Mouse (Mus musculus) C2C12 (cell line): Measurements from ENCODE around the gene Zmym4.
"Not testable (repeated sequence)": the region's sequence is repeated elsewhere in the genome, so short reads cannot be mapped to it uniquely, and the experiment has no call there.

ENCODE experiments used
- CTCF ChIP-seq: IDR thresholded peaks from one replicate; pipeline ENCODE4 v1.5.1; 2011; ENCODE audit not compliant: control insufficient read depth, insufficient read depth, insufficient read length
- MYOD1 ChIP-seq: IDR thresholded peaks from one replicate; pipeline ENCODE4 v1.6.1; 2011; ENCODE audit warnings: low read depth; ENCODE audit not compliant: control insufficient read depth, insufficient read length

GRCm38 (mm10) chr4:126999372-126999771 lies 31.4 kb upstream of the Zmym4 start:
- not testable (repeated sequence) for TF ChIP-seq CTCF, MYOD1
